Mouse (Mus musculus) C2C12 (cell line): Measurements from ENCODE around the gene Lzts2.

Experiments used
- CTCF ChIP-seq: IDR thresholded peaks from one replicate; pipeline ENCODE4 v1.5.1; 2011; ENCODE audit not compliant: control insufficient read depth, insufficient read depth, insufficient read length
- MAX ChIP-seq: IDR thresholded peaks from one replicate; pipeline ENCODE4 v1.6.1; 2011; ENCODE audit warnings: mild to moderate bottlenecking, control low read depth
- MYOD1 ChIP-seq: IDR thresholded peaks from one replicate; pipeline ENCODE4 v1.6.1; 2011; ENCODE audit warnings: low read depth; ENCODE audit not compliant: control insufficient read depth, insufficient read length

GRCm38 (mm10) chr19:45030746-45031693 is 16.8 kb downstream of the Lzts2 start:
- TF ChIP-seq CTCF (peak; percentile 43), MYOD1 (no peak), MAX (no peak)
